Mouse (Mus musculus) midbrain, embryonic 16.5 days (tissue): ENCODE data around the gene Apba2. TPM values are rescaled to one million over a fixed set of nuclear protein-coding genes. Genes with fewer than 3 reads are reported as not detected.

ENCODE experiments used
- ATAC-seq: fragments of 200-750 bp; cut with Nextera tagmentation; 2 replicates; pipeline ENCODE4 v1.8.0; 2017; ENCODE audit warnings: moderate TSS enrichment
- H3K27ac ChIP-seq: fragments of 300-500 bp; sonication (generic); 2 replicates; pipeline ENCODE4 v1.5.1; 2014; ENCODE audit warnings: mild to moderate bottlenecking, low read length, mixed read lengths
- H3K27me3 ChIP-seq: fragments of 300-500 bp; sonication (generic); 2 replicates; pipeline ENCODE4 v1.6.1; 2014; ENCODE audit warnings: low read depth, low read length, mixed read lengths; ENCODE audit not compliant: control insufficient read depth, insufficient read depth
- H3K36me3 ChIP-seq: fragments of 300-500 bp; sonication (generic); 2 replicates; pipeline ENCODE4 v1.6.1; 2014; ENCODE audit warnings: mild to moderate bottlenecking, low read length, moderate library complexity, mixed read lengths; ENCODE audit not compliant: control insufficient read depth, insufficient read depth
- H3K4me1 ChIP-seq: fragments of 300-500 bp; sonication (generic); 2 replicates; pipeline ENCODE4 v1.6.1; 2014; ENCODE audit warnings: mild to moderate bottlenecking, low read length, mixed read lengths; ENCODE audit not compliant: control insufficient read depth, insufficient read depth
- H3K4me2 ChIP-seq: fragments of 300-500 bp; sonication (generic); 2 replicates; pipeline ENCODE4 v1.6.1; 2014; ENCODE audit warnings: mild to moderate bottlenecking, low read length, mixed read lengths
- H3K4me3 ChIP-seq: fragments of 300-500 bp; sonication (generic); 2 replicates; pipeline ENCODE4 v1.5.1; 2014; ENCODE audit warnings: low read depth, mild to moderate bottlenecking, low read length, moderate library complexity, mixed read lengths
- H3K9ac ChIP-seq: fragments of 300-500 bp; sonication (generic); 2 replicates; pipeline ENCODE4 v1.6.1; 2014; ENCODE audit warnings: low read depth, low read length, mixed read lengths
- H3K9me3 ChIP-seq: fragments of 300-500 bp; sonication (generic); replicated peaks from 2 replicates; pipeline ENCODE4 v1.6.1; 2014; ENCODE audit warnings: mild to moderate bottlenecking, low read length, mixed read lengths; ENCODE audit not compliant: control insufficient read depth, poor library complexity, severe bottlenecking
- WGBS: fragments of 180-500 bp; shearing (Covaris S2); extraction: QIAGEN DNeasy Blood & Tissue Kit; methylation state at CpG from one replicate; pipeline ENCODE4 v1.1.7; 2014; 5-methylcytosine and 5-hydroxymethylcytosine counted together
- polyA plus RNA-seq: library from polyadenylated mRNA; unstranded; fragments of >200 nt; fragmentation: Nextera tagmentation; extraction: Ambion mirVana; gene quantifications from 2 replicates; pipeline ENCODE4 v1.2.1, GENCODE M21; 2015

The Apba2 gene
- polyA plus RNA-seq, 1 experiment from 2014 or later: 208 TPM

GRCm38 (mm10) chr7:64646046-64646445, 144.5 kb downstream of the Apba2 start:
- Histone ChIP-seq H3K27me3 (no peaks in the 10 kb centered on the region), H3K4me2 (no peak overlapping the region), H3K27ac (no peak overlapping the region), H3K9ac (no peak overlapping the region), H3K9me3 (no peaks in the 10 kb centered on the region), H3K4me1 (0 out of 2 replicates have a peak, but pooled peaks cover 3% of the 10 kb centered on the region), H3K36me3 (no peaks in the 10 kb centered on the region), H3K4me3 (no peak overlapping the region)
- ATAC-seq: no peak
- 70% methylated on average over 6 of the region's 6 CpGs for WGBS

- Histone ChIP-seq H3K9me3 (no peaks in the 10 kb centered on the region), H3K9ac (no peak overlapping the region), H3K4me1 (peaks cover 3% of the 10 kb centered on the region; the same call in 1 of the 2 replicates), H3K4me3 (no peak overlapping the region), H3K27ac (peak overlapping the region; percentile 50; the same call in 1 of the 2 replicates), H3K27me3 (no peaks in the 10 kb centered on the region), H3K4me2 (no peak overlapping the region), H3K36me3 (no peaks in the 10 kb centered on the region)
- 68% methylated on average over 10 of the region's 10 CpGs for WGBS
- ATAC-seq: no peak
Observed at GRCm38 (mm10) chr7:64648947-64649607, 147.6 kb downstream of the Apba2 start.

DNA sequence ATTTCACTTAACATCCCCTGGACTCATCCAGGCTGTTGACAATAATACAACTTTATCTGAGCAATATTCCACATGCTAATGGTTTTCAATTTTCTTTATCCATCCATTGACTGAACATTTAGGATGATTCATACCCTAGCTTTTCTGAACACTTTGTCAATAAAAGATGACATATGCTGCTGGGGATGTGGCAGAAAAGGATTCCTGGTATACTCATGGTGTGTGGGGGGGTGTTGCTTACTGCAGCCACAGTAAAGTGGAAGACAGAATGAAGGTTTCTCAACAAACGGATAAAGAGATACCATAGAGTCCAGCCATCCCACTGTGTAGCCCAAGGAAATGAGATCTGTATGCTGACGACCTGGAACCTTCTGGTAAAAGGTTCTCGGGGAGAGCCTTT, 150.5 kb downstream of the Apba2 start:
- WGBS: 76% methylated on average over 3 of the region's 3 CpGs
- H3K27ac ChIP-seq: no peak overlapping the region
- H3K4me2 ChIP-seq: no peak overlapping the region
- H3K4me1 ChIP-seq: peaks cover 3% of the 10 kb centered on the region; the same call in 1 of the 2 replicates
- H3K9me3 ChIP-seq: 0 out of 2 replicates have a peak, but pooled peaks cover 2% of the 10 kb centered on the region
- no peak overlapping the region for H3K9ac ChIP-seq
- no peaks in the 10 kb centered on the region for H3K36me3 ChIP-seq
- no peak overlapping the region for H3K4me3 ChIP-seq
- ATAC-seq: no peak
- H3K27me3 ChIP-seq: no peaks in the 10 kb centered on the region

- no peak overlapping the region for H3K4me2 ChIP-seq
- H3K9ac ChIP-seq: no peak overlapping the region
- H3K4me3 ChIP-seq: no peak overlapping the region
- H3K27me3 ChIP-seq: no peaks in the 10 kb centered on the region
- H3K36me3 ChIP-seq: no peaks in the 10 kb centered on the region
- H3K9me3 ChIP-seq: 0 out of 2 replicates have a peak, but pooled peaks cover 2% of the 10 kb centered on the region
- H3K4me1 ChIP-seq: peaks cover 7% of the 10 kb centered on the region; the same call in 1 of the 2 replicates
- H3K27ac ChIP-seq: no peak overlapping the region
- WGBS: 69% methylated on average over 7 of the region's 7 CpGs
- ATAC-seq: no peak
Observed at GRCm38 (mm10) chr7:64656787-64657186, 155.3 kb downstream of the Apba2 start.

DNA sequence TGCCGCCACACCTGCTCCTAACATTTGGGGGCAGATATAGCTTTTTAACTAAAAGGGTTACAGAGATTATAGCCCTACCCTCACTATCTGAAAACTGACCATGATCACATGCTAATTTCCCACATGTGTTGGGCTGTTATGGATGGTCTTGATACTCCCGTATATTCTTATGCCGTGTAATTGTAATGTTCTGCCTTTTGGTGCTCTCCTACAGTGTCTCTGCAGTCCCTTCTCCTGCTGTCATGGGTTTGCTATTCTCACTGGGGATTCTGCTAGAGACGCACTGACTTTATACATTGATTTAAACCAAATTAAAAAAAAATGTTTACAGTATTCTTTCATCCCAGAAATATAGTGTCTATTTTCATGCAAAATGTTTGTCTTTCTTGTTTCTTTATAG, 157.4 kb downstream of the Apba2 start:
- 57% methylated on average over 4 of the region's 4 CpGs for WGBS
- Histone ChIP-seq H3K27ac (no peak overlapping the region), H3K4me1 (peaks cover 7% of the 10 kb centered on the region; the same call in 1 of the 2 replicates), H3K27me3 (no peaks in the 10 kb centered on the region), H3K4me3 (no peak overlapping the region), H3K4me2 (no peak overlapping the region), H3K36me3 (no peaks in the 10 kb centered on the region), H3K9me3 (0 out of 2 replicates have a peak, but pooled peaks cover 2% of the 10 kb centered on the region), H3K9ac (no peak overlapping the region)
- ATAC-seq: no peak

DNA sequence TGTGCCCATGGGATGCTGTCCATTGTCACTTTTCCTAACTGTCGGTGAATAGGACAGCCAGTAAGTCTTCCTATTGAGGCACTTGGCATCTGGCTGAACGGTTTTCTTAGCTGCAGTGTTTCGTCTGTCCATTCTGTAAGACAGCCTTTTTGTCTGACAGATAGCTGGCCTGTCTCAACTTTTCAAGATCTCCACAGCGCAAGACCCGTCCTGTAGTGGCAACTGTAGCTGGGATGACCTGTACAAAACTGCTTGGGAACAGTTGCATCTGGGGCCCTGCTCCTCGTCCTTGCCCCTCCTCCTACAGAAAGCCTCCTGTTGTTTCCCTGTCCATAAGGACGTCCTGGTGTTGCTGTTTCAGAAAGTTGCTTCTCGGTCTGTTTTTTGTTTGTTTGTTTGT, 157.8 kb downstream of the Apba2 start:
- no peak overlapping the region for H3K27ac ChIP-seq
- no peak overlapping the region for H3K9ac ChIP-seq
- peaks cover 7% of the 10 kb centered on the region; the same call in 1 of the 2 replicates for H3K4me1 ChIP-seq
- 0 out of 2 replicates have a peak, but pooled peaks cover 2% of the 10 kb centered on the region for H3K9me3 ChIP-seq
- ATAC-seq: no peak
- no peak overlapping the region for H3K4me3 ChIP-seq
- WGBS: 38% methylated on average over 8 of the region's 8 CpGs
- no peaks in the 10 kb centered on the region for H3K36me3 ChIP-seq
- no peaks in the 10 kb centered on the region for H3K27me3 ChIP-seq
- H3K4me2 ChIP-seq: no peak overlapping the region

DNA sequence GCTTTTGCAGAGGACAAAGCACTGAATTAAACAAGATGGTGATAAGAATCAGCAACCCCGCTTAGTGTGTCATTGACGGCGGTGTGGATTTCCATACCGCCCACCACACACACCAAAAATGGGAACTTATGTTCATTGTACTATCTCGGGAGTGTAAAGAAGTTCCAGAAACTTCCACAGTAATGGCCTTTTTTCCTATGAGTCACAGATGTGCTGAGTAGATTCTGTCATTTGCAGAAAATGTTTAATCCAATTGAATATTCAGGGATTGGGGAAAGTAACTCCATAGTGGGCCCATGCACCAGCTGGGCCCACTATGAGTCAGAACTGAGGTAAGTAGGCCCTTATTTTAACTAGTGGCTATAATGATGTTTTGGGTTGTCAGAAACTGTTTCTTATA, 161.0 kb downstream of the Apba2 start:
- no peaks in the 10 kb centered on the region for H3K36me3 ChIP-seq
- peaks cover 7% of the 10 kb centered on the region; the same call in 1 of the 2 replicates for H3K4me1 ChIP-seq
- no peak for ATAC-seq
- no peak overlapping the region for H3K9ac ChIP-seq
- H3K4me3 ChIP-seq: no peak overlapping the region
- H3K27ac ChIP-seq: no peak overlapping the region
- WGBS: 91% methylated on average over 5 of the region's 5 CpGs
- no peaks in the 10 kb centered on the region for H3K9me3 ChIP-seq
- no peak overlapping the region for H3K4me2 ChIP-seq
- no peaks in the 10 kb centered on the region for H3K27me3 ChIP-seq

GRCm38 (mm10) chr7:64663600-64663999, 162.1 kb downstream of the Apba2 start:
- 90% methylated on average over 3 of the region's 3 CpGs for WGBS
- no peaks in the 10 kb centered on the region for H3K27me3 ChIP-seq

GRCm38 (mm10) chr7:64665120-64665519, 163.6 kb downstream of the Apba2 start:
- Histone ChIP-seq H3K4me2 (no peak overlapping the region), H3K27ac (peak overlapping the region; percentile 0; the same call in 1 of the 2 replicates)
- ATAC-seq: no peak

More at GRCm38 (mm10) chr7:64663600-64663999, 162.1 kb downstream of the Apba2 start:
- peaks cover 4% of the 10 kb centered on the region; the same call in 1 of the 2 replicates for H3K4me1 ChIP-seq
- no peaks in the 10 kb centered on the region for H3K9me3 ChIP-seq
- H3K4me3 ChIP-seq: no peak overlapping the region
- ATAC-seq: no peak
- H3K27ac ChIP-seq: no peak overlapping the region
- H3K4me2 ChIP-seq: no peak overlapping the region
- no peak overlapping the region for H3K9ac ChIP-seq
- H3K36me3 ChIP-seq: no peaks in the 10 kb centered on the region

More at GRCm38 (mm10) chr7:64665120-64665519, 163.6 kb downstream of the Apba2 start:
- H3K9ac ChIP-seq: no peak overlapping the region
- H3K4me3 ChIP-seq: no peak overlapping the region
- H3K36me3 ChIP-seq: no peaks in the 10 kb centered on the region
- no peaks in the 10 kb centered on the region for H3K4me1 ChIP-seq
- H3K27me3 ChIP-seq: no peaks in the 10 kb centered on the region
- no peaks in the 10 kb centered on the region for H3K9me3 ChIP-seq
- 64% methylated on average over 7 of the region's 7 CpGs for WGBS
